Mouse (Mus musculus) layer of hippocampus, adult 9-11 months (tissue): Measurements from ENCODE around the gene Cacna2d3.
A peak's percentile ranks its signal among the peaks of the same experiment; 100 is the strongest.

ENCODE experiments used
- DNase-seq: peaks from one replicate; pipeline ENCODE4 v3.0.0; 2022

Cacna2d3 gene

DNA sequence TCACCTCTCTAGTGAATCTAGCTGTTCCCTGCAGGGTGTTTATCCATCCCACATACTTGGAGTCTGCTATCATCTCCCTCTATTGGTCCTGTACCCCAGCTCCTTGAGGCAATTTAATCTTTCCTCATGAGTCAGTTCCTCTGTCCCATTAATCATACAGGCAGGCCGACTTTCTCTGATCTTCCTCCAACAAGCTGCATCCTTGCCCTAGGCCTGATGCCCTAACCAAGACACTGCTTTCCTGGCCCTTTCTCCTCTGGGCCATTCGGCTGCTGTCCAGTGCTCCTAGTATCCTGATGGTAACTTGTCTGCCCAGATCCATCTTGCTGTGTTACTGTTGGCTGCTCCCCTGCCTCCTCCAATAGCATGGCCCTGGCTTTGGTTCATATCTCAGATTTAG lies 737.4 kb downstream of the Cacna2d3 start:
- no peak for DNase-seq

DNA sequence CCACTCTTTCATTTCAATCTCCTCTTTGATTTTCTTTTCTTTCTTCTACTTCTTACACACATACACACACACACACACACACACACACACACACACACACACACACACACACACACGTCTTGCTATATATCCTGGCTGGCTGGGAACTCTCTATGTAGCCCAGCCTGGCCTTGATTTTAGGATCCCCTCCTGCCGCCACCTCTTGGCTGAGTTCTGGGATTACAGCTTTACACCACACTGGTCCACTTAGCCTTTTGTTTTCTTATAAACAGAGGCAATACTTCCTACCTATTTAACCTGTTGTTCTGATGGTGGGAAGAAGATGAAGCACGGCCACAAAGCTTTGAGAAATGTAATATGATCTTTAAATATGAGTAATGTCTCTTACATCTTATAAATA lies 741.2 kb downstream of the Cacna2d3 start:
- no peak for DNase-seq

DNA sequence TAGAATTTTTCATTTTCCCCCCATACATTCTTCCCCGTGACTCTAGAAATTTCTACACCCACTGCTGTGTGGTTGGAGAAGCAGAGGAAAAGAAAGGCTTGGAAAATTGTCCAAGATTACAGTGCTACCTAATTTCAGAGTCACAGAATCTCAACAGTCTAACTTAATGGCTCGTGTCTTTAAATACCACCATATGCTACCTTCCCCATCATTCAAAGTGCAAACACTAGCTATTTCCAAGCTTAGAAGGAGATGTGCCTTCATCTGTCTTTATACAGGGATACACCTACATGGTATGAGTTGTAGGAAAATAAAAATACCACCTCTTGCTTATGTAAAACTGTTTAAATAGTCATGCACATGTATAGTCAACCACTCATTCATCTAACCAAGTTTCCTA lies 742.4 kb downstream of the Cacna2d3 start:
- no peak for DNase-seq

DNA sequence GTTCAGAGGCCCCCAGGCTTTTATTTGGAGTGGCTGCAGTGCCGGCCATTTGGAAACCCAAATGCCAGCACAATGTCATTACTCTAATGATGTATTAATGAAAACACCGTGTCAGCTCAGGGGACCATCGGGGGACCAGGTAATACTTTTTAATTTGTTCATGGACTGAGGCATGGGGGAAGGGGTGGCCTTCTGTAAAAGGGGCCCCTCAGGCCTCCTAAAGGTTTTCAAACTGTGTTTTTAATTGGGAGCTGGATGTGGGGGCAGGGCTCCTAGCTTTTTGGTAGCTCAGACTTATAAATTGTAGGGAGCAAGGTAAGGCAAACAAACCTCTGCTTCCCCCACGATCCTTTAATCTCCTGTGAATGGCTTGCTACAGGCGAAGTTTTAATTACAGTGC lies 749.0 kb downstream of the Cacna2d3 start:
- no peak for DNase-seq

DNA sequence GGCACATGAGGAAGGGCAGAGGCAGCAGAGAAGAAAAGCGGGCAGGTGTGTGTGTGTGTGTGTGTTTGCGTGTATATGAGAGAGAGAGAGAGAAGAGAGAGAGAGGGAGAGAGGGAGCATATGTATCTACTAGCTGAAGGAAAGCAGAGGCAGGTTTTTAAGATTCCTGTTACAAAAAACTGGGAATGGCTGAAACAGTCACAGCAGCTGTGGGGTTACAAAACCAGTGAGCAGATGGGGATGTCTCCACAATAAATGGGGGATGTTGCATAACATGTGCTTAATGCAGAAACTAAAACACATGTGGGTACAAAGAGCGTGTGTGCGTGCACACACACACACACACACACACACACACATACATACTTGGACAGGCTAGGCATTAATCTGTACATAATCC lies 752.4 kb downstream of the Cacna2d3 start:
- peak; percentile 51 for DNase-seq

DNA sequence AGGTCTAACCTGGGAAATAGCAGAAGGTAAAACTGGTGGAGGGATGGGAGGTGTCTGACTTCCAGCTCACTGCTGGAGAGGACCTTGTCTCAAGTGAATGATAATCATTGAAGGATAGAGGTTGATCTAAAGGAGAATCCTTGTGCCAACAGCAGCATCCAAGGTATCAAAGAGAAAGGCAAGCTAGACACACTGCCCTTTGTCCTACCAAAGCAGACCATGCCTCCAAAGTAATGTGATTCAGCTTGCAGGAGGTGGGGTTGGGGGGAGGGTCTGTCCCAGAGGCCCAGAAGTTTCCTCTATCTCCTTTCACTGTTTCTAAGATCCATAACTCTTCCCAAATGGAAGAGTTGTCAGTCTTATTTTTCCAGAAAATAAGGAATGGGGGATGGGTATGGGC lies 754.8 kb downstream of the Cacna2d3 start:
- DNase-seq = no peak

DNA sequence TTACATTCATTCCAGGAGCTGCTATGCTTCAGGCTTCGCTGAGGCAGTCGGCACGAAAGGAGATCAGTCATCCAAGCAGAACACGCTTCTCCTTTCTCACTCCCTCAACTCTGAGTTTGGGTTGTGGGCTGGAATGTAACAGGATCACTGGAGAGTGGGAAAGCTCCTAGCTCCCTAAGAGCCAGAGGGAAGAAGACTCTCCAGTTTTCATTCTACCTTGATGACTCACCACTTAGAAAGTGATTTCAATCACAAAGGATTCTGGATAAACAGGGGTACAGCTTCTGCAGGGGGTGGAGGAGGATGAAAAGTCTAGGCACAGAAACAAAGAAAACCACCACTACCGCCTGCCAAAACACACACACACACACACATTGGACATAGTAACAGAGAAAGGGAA lies 760.3 kb downstream of the Cacna2d3 start:
- DNase-seq = no peak

DNA sequence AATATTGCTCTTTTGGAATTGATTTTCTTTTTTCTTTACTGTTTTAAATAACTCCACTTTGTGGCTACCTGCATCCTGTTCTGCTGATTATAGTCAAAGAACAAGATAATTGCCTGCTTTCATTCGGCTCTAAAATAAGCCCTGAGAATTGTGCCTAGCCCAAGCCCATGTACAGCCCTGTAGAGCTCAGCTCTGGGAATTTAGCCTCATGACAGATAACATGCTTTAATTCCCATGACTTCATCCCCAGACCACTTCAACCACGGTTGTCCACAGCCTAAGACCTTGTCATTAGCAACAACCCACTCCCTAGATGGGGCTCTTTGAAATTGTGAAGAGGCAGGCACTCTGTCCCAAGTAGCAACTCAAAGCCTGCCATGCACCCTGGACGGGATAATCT lies 762.6 kb downstream of the Cacna2d3 start:
- DNase-seq = no peak

DNA sequence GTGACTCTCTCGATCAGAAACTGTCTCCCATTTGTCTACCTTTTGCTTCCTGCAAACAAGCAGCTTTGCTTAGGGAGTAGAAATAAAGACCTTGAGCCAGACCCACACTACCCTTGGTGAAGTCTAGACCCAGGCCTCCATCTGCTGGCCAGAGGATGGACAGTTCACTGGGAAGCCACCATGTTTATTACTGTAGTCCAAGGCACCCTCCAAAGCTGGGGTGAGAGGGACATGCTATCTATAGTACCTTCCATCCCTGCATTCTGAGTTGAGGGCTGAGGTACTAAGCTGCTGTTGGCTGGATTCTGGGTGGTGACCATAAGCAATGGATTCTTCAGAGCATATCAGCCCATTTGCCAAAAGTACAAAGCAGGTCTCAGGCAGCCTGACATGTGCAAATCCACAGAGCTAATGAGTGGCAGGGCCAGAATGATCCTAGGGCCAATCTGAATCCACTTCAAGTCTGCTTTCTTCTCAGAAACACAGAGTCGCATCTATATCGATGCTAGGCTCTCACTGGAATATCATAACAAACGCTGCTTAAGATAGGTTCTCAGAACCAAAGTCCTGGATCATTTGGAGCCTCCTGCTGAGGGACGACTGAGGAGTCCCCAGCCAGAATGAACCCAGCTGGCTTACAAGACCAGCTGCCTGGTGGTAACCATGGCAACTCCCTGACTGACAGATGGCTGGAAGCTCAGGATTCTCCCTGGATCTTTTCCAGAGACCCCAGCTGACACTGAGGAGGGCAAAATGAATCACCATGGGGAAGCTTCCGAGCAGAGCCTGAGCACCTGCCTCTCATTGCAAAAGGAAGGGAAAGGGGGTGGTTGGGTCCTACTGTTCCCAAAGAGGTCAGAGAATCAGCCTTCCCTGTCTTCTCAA lies 763.3 kb downstream of the Cacna2d3 start:
- DNase-seq = peak; percentile 63

DNA sequence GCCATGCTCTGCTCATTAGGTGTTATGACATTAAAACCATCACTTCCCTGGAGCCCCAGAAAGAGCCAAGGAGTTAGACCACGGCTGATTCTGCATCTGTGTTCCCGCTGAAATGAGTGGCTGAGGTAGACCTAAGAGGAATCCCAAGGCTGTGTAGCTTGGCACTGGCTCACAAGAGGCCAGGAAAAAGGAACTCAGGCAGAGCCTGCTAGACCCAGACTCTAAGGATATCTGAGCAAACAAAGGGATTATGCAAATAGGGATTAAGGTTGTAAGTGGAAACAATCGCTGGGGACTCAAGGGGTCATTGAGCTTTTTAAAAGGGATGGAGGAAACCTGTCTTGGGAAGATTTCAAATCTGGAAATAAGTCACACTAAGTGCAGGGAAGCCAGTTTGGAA lies 766.5 kb downstream of the Cacna2d3 start:
- DNase-seq = no peak

DNA sequence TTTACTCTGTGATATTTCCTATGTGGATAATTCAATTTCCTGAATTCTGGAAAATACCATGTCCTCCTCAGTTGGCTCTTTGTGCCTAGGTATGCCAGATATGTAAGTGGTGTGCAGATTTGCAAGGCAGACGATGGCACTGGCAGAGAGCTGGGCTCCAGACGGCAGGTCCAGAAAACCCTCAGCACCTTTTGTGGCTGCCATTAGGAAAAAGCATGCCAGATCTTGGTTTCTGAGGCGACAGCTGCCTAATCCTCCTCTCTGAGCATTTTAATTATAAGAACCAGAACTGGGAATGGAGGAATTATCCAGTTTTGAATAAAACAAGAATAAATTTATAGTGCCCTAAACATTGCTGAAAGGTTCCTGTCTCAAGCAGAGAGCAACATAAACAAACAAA lies 767.1 kb downstream of the Cacna2d3 start:
- no peak for DNase-seq

DNA sequence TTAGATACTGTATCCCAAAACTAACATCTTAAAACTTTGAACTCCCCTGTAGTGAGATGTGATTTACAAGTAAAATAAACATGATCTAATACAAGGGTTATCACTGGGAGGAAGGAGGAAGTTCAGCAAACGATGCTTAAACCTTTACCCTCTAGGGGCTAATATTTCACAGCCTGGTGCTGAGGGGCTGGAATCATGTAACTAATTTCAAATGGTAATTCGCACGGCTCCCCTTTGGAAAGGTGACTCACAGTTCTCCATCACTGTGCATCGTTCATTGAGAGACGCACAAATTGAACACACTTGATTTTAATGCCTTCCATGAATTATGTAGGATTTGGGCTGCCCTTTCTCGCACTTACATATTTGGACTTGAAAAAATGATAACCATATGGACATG lies 767.6 kb downstream of the Cacna2d3 start:
- DNase-seq = no peak

DNA sequence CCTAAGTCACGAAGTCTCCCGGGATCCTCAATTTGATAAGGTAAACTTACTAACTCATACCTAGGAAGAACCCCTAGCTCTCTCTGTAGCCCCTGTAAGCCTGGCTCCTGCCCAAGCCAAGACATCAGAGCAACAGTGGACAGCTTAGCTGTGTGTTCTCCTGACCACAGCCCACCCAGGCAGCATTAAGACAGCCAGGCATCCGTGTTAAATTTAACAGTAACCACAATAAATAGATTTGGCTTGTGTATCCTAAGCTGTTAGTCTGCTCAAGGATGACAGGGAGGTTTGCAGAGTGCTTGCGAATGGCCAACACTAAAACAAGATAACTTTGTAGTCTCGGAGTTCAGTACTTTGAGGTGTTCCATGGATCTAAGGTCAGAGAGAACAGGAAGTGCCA lies 768.3 kb downstream of the Cacna2d3 start:
- DNase-seq = no peak

DNA sequence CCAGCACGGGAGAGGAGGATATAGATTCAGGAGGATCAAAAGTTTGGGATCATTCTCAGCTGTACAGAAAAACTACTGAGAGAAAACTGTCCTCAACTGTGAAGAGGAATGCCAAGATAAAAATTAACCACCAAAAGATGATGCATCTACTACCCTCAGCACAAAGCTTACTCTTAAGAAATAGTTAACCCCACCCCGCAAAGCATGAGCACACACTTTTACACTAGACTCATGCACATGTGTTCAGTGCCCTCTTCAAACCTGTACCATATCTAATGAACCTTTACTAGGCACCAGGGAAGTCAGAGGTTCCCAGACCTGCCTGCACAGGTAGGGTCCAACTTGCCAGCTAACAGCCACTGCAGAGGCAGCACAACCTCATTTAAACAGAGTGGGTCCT lies 771.2 kb downstream of the Cacna2d3 start:
- DNase-seq = no peak

DNA sequence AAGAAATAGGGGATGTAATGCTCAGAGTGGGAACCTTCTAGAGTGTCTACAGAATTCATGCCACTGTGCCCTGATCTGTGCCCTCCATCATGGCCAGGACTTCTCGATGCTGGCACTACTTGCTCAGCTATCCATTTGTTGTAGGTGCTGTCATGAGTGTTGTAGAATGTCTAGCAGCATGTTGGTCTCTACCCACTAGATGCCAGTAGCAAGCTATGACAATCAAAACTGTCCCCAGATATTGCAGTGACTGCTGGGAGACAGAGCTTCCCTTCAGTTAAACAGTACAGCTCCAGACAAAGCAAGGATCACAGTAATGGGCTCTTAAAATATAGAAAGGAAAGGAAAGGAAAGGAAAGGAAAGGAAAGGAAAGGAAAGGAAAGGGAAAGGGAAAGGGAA lies 771.9 kb downstream of the Cacna2d3 start:
- peak; percentile 20 for DNase-seq

DNA sequence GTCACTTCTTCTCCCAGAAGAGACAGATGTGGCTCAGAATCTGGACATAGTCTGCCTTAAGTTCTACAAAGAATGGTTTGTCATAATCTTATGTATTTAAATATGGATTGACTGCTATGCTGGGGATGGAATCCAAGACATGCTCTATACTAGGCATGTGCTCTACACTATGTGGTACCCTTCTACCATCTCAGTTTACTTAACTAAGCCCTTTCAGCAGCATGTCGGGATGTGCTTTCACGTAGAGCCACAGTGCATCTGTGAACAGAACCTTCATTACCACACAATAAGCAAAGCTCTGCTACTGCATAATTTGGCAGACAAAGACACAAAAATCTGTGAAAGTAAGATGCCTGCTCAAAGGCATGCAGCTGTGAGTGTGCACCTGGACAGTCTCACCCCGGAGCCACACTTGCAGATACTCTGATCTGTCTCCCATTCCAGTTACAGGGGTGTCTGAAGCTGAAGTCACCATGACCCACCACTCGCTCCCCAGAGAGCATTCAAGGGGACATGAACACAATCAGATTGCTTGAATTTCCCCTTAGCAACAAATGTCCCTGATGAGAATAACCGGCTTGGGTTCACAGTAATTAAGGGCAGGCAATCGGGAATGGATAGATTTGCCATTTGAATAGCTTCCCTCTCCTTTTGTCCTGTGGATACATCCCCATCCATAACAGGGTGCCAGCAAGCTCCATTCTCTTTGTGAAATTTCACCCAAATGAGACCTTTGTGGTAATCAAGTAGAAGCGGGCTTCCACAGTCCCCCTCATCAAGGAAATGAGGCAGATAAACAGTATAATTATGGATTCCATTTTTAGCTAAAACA lies 773.4 kb downstream of the Cacna2d3 start:
- peak; percentile 9 for DNase-seq

DNA sequence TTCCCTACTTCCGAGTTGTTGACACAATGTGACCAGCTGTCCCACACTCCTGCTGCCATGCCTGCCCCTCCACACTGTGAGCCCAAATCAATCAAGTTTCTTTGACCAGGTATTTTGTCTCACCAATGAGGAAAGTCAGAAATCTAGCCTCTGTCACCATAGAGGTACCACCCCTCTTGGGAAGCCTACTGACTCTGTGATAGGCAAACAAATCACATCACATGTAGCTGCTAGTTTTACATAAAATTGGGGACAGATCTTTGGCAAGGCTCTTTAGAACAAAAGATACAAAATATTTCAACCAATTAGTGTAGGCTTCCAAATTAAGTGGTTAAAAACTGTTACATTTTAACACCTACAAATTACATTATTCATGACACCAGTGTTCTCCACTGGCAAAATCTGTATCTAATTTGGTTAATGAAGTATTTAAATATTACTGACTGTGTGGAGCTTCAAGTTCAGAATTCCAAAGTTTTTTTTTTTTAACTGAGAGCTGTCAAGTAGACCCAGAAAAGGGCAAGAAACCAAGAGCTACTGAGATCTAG lies 788.8 kb downstream of the Cacna2d3 start:
- DNase-seq = no peak

DNA sequence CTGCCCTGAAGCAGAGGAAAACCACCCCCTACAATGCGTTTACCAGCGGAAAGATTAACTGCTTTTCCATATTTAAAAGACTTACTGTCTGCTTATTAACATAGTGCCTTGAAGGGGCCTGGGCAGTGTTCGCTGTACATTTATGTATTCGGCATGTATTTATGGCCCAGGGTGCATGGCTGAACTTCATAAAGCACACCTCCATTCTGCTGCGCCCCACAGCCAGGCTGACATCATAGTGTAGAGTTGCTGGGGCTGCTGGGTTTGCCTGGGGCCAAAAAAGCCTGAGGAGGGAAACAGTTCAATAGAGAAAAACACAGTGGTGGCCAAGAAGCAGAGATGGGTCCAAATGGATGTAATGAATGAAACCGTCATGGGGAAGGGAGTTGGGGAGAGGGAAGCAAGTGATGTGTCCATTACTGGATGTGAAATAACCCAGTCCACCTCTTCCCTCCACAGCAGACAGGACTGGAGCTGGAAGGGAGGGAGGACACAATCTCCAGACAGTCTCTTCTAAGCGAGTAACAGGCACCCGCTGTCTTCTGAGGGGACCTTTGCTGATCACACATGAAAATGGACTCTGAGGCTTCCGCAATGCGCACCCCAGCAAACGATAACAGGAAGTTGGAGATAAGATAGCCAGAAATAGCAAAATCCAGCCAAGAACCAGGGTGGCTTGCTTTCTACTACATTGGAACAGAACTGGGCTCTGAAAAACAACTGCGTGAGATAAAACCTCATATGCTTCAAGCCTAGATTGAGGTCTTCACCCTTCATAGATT lies 798.3 kb downstream of the Cacna2d3 start:
- no peak for DNase-seq

DNA sequence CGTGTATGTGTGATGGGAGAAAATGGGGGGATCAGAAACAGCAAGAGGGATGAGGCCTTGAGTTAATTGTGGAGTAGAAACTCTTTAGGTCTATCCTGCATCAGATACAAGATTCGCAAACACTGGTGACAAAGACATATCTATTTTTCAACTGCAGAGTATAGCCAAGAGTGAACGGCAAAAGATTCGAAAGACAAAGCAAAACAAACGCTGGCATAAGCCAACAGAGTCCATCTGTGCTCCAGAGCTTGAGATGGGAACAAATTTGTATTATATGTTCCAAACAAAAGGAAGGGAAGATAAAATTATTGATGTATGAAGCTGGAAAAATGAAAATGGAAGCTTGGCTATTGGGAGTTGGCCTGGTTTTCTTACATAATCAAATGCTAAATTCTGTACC lies 802.8 kb downstream of the Cacna2d3 start:
- DNase-seq = peak; percentile 59

DNA sequence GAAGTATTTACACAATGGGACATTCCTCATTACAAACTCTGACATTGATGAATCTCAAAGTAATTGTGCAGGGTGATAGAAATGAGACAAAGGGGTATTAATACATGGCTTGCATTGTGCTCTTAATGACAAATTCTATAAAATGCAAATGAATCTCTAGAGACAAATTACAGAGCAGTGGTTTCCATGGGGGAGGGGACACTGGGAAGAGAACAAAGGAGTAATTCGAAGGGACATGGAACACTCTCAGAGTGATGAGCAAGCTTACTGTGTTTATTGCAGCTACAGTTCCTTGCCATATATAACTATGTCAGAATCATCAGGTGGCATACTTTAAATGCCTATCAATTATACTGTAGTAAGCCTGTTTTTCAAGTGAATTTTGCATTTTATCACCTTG lies 806.7 kb downstream of the Cacna2d3 start:
- DNase-seq = no peak

DNA sequence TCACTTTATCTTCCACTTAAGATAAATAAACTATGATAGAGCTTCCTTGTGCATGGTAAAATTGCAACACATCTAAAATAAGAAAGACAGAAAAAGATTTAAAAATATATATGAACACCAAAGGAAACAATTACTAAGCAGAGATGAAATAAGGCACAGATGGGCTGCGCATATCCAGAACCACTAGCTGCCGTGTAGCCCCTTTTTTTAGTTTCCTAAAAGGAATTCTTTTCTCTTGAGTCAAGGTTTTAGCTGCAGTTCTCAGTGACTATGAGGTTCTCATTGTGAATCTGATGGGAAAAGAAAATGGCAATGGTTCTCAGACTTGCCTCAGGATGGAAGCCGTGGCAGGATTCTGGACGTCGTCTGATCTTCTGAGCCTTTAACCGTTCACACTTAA lies 814.0 kb downstream of the Cacna2d3 start:
- DNase-seq = no peak

DNA sequence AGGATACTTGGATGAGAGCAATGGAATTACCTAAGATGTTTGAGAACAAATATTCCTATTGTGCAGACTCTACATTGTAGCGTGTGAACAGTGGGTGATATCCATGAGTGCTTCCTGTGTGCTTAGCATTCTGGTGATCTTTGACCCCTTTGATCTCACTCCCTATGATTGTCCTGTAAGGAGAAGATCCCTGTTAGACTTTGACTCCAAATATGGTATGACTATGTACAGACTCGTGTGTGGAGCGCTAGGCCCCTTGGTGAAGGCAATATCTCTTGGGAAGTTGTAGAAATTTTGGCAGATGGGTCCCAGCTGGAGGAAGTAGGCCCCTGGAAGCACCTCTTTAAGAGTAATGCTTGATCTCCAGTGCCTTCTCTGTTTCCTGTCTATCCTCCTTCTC lies 829.1 kb downstream of the Cacna2d3 start:
- DNase-seq = no peak

DNA sequence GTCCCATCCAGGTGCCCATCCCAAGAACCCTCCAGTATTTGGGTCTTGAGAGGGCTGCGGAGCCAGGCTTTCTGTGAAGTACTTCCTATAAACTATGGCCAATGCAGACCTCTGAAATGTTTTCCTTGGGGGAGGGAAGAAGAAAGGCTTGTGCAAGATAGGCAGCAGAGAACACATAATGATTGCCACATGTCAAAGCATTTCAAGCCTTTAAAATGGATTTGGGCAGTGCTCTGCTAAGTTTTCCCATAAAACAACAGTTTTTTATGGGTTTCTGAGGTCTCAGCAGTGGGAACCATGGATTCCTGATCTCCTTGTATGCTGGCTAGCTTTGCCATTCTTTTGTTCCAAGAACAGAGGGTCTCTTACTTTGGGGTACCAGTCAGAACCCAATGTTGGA lies 834.3 kb downstream of the Cacna2d3 start:
- DNase-seq = no peak
